Mouse (Mus musculus): Measurements from ENCODE around the gene Gm20388. TPM values are rescaled to one million over a fixed set of nuclear protein-coding genes. Genes with fewer than 3 reads are reported as not detected.

Gm20388 gene
- polyA plus RNA-seq, 1 experiment from 2014 or later = 7.4 TPM

- no peak for ATAC-seq (ENCODE audit: insufficient read depth, low FRiP score)
- 58% methylated on average over 8 of the region's 8 CpGs for WGBS
- Histone ChIP-seq H3K4me1 (ENCODE audit: control insufficient read depth, insufficient read depth, low read length) (peaks cover 11% of the 10 kb centered on the region), H3K4me2 (ENCODE audit: low read depth, low read length) (no peak overlapping the region), H3K4me3 (replicated peaks; ENCODE audit: low read length) (no peak overlapping the region), H3K27me3 (ENCODE audit: control insufficient read depth, insufficient read depth, low read length) (no peaks in the 10 kb centered on the region), H3K9me3 (replicated peaks; ENCODE audit: control insufficient read depth, low read length) (no peaks in the 10 kb centered on the region), H3K36me3 (ENCODE audit: control insufficient read depth, insufficient read depth, low read length) (no peaks in the 10 kb centered on the region), H3K9ac (ENCODE audit: low read length) (no peak overlapping the region), H3K27ac (ENCODE audit: low read length) (no peak overlapping the region)
Measured at GRCm38 (mm10) chr8:121926266-121926665, 2015.6 kb downstream of the Gm20388 start.

GRCm38 (mm10) chr8:121927316-121927715, 2016.7 kb downstream of the Gm20388 start:
- H3K4me3 ChIP-seq (replicated peaks; ENCODE audit: low read length) = no peak overlapping the region
- H3K36me3 ChIP-seq (ENCODE audit: control insufficient read depth, insufficient read depth, low read length) = no peaks in the 10 kb centered on the region
- no peaks in the 10 kb centered on the region for H3K9me3 ChIP-seq (replicated peaks; ENCODE audit: control insufficient read depth, low read length)
- peak; percentile 70; the same call in 1 of the 2 replicates for ATAC-seq (ENCODE audit: insufficient read depth, low FRiP score)
- H3K4me1 ChIP-seq (ENCODE audit: control insufficient read depth, insufficient read depth, low read length) = 0 out of 2 replicates have a peak, but pooled peaks cover under 1% of the 10 kb centered on the region
- no peak overlapping the region for H3K27ac ChIP-seq (ENCODE audit: low read length)
- no peak overlapping the region for H3K4me2 ChIP-seq (ENCODE audit: low read depth, low read length)
- H3K27me3 ChIP-seq (ENCODE audit: control insufficient read depth, insufficient read depth, low read length) = no peaks in the 10 kb centered on the region
- H3K9ac ChIP-seq (ENCODE audit: low read length) = no peak overlapping the region
- WGBS = 33% methylated on average over 8 of the region's 8 CpGs

- Histone ChIP-seq H3K27ac (ENCODE audit: low read length) (no peak overlapping the region), H3K4me1 (ENCODE audit: control insufficient read depth, insufficient read depth, low read length) (no peaks in the 10 kb centered on the region), H3K4me3 (replicated peaks; ENCODE audit: low read length) (no peak overlapping the region), H3K9ac (ENCODE audit: low read length) (no peak overlapping the region), H3K4me2 (ENCODE audit: low read depth, low read length) (no peak overlapping the region), H3K9me3 (replicated peaks; ENCODE audit: control insufficient read depth, low read length) (no peaks in the 10 kb centered on the region), H3K36me3 (ENCODE audit: control insufficient read depth, insufficient read depth, low read length) (no peaks in the 10 kb centered on the region), H3K27me3 (ENCODE audit: control insufficient read depth, insufficient read depth, low read length) (no peaks in the 10 kb centered on the region)
- 76% methylated on average over 4 of the region's 4 CpGs for WGBS
- no peak for ATAC-seq (ENCODE audit: insufficient read depth, low FRiP score)
Measured at GRCm38 (mm10) chr8:121930047-121930446, 2019.4 kb downstream of the Gm20388 start.

GRCm38 (mm10) chr8:121931571-121931970, 2020.9 kb downstream of the Gm20388 start:
- Histone ChIP-seq H3K27ac (ENCODE audit: low read length) (no peak overlapping the region), H3K4me2 (ENCODE audit: low read depth, low read length) (no peak overlapping the region), H3K9ac (ENCODE audit: low read length) (no peak overlapping the region), H3K36me3 (ENCODE audit: control insufficient read depth, insufficient read depth, low read length) (no peaks in the 10 kb centered on the region), H3K4me1 (ENCODE audit: control insufficient read depth, insufficient read depth, low read length) (peaks cover 6% of the 10 kb centered on the region; the same call in 1 of the 2 replicates), H3K9me3 (replicated peaks; ENCODE audit: control insufficient read depth, low read length) (no peaks in the 10 kb centered on the region), H3K4me3 (replicated peaks; ENCODE audit: low read length) (no peak overlapping the region), H3K27me3 (ENCODE audit: control insufficient read depth, insufficient read depth, low read length) (no peaks in the 10 kb centered on the region)
- 79% methylated on average over 7 of the region's 7 CpGs for WGBS
- no peak for ATAC-seq (ENCODE audit: insufficient read depth, low FRiP score)

GRCm38 (mm10) chr8:121932026-121932667, 2021.5 kb downstream of the Gm20388 start:
- 76% methylated on average over 12 of the region's 12 CpGs for WGBS
- H3K9ac ChIP-seq (ENCODE audit: low read length) = no peak overlapping the region
- H3K9me3 ChIP-seq (replicated peaks; ENCODE audit: control insufficient read depth, low read length) = no peaks in the 10 kb centered on the region
- no peak overlapping the region for H3K27ac ChIP-seq (ENCODE audit: low read length)
- ATAC-seq (ENCODE audit: insufficient read depth, low FRiP score) = no peak
- no peak overlapping the region for H3K4me2 ChIP-seq (ENCODE audit: low read depth, low read length)
- no peaks in the 10 kb centered on the region for H3K27me3 ChIP-seq (ENCODE audit: control insufficient read depth, insufficient read depth, low read length)
- no peak overlapping the region for H3K4me3 ChIP-seq (replicated peaks; ENCODE audit: low read length)
- no peaks in the 10 kb centered on the region for H3K36me3 ChIP-seq (ENCODE audit: control insufficient read depth, insufficient read depth, low read length)
- H3K4me1 ChIP-seq (ENCODE audit: control insufficient read depth, insufficient read depth, low read length) = peaks cover 6% of the 10 kb centered on the region; the same call in 1 of the 2 replicates

- Histone ChIP-seq H3K9ac (ENCODE audit: low read length) (no peak overlapping the region), H3K9me3 (replicated peaks; ENCODE audit: control insufficient read depth, low read length) (no peaks in the 10 kb centered on the region), H3K27me3 (ENCODE audit: control insufficient read depth, insufficient read depth, low read length) (no peaks in the 10 kb centered on the region), H3K4me3 (replicated peaks; ENCODE audit: low read length) (no peak overlapping the region), H3K27ac (ENCODE audit: low read length) (no peak overlapping the region), H3K36me3 (ENCODE audit: control insufficient read depth, insufficient read depth, low read length) (no peaks in the 10 kb centered on the region), H3K4me2 (ENCODE audit: low read depth, low read length) (no peak overlapping the region), H3K4me1 (ENCODE audit: control insufficient read depth, insufficient read depth, low read length) (peaks cover 6% of the 10 kb centered on the region; the same call in 1 of the 2 replicates)
- ATAC-seq (ENCODE audit: insufficient read depth, low FRiP score) = no peak
- 85% methylated on average over 14 of the region's 14 CpGs for WGBS
Measured at GRCm38 (mm10) chr8:121932668-121933520, 2022.3 kb downstream of the Gm20388 start.

GRCm38 (mm10) chr8:121934506-121934905, 2023.9 kb downstream of the Gm20388 start:
- H3K27ac ChIP-seq (ENCODE audit: low read length) = no peak overlapping the region

GRCm38 (mm10) chr8:121934923-121935322, 2024.3 kb downstream of the Gm20388 start:
- Histone ChIP-seq H3K4me1 (ENCODE audit: control insufficient read depth, insufficient read depth, low read length) (peaks cover 6% of the 10 kb centered on the region; the same call in 1 of the 2 replicates), H3K27me3 (ENCODE audit: control insufficient read depth, insufficient read depth, low read length) (no peaks in the 10 kb centered on the region), H3K27ac (ENCODE audit: low read length) (0 out of 2 replicates have a peak overlapping the region, but pooled peaks have one; percentile 3), H3K36me3 (ENCODE audit: control insufficient read depth, insufficient read depth, low read length) (no peaks in the 10 kb centered on the region), H3K9ac (ENCODE audit: low read length) (0 out of 2 replicates have a peak overlapping the region, but pooled peaks have one; percentile 12), H3K4me3 (replicated peaks; ENCODE audit: low read length) (no peak overlapping the region), H3K4me2 (ENCODE audit: low read depth, low read length) (no peak overlapping the region), H3K9me3 (replicated peaks; ENCODE audit: control insufficient read depth, low read length) (no peaks in the 10 kb centered on the region)
- ATAC-seq (ENCODE audit: insufficient read depth, low FRiP score) = no peak

More at GRCm38 (mm10) chr8:121934506-121934905, 2023.9 kb downstream of the Gm20388 start:
- ATAC-seq (ENCODE audit: insufficient read depth, low FRiP score) = no peak
- Histone ChIP-seq H3K36me3 (ENCODE audit: control insufficient read depth, insufficient read depth, low read length) (no peaks in the 10 kb centered on the region), H3K9me3 (replicated peaks; ENCODE audit: control insufficient read depth, low read length) (no peaks in the 10 kb centered on the region), H3K4me3 (replicated peaks; ENCODE audit: low read length) (no peak overlapping the region), H3K9ac (ENCODE audit: low read length) (0 out of 2 replicates have a peak overlapping the region, but pooled peaks have one; percentile 12), H3K4me1 (ENCODE audit: control insufficient read depth, insufficient read depth, low read length) (peaks cover 6% of the 10 kb centered on the region; the same call in 1 of the 2 replicates), H3K27me3 (ENCODE audit: control insufficient read depth, insufficient read depth, low read length) (no peaks in the 10 kb centered on the region), H3K4me2 (ENCODE audit: low read depth, low read length) (no peak overlapping the region)
- WGBS = 48% methylated on average over 4 of the region's 4 CpGs
